Mouse (Mus musculus): ENCODE data around the gene Spns3.
A peak's percentile ranks its signal among the peaks of the same experiment; 100 is the strongest.

Gene Spns3

DNA sequence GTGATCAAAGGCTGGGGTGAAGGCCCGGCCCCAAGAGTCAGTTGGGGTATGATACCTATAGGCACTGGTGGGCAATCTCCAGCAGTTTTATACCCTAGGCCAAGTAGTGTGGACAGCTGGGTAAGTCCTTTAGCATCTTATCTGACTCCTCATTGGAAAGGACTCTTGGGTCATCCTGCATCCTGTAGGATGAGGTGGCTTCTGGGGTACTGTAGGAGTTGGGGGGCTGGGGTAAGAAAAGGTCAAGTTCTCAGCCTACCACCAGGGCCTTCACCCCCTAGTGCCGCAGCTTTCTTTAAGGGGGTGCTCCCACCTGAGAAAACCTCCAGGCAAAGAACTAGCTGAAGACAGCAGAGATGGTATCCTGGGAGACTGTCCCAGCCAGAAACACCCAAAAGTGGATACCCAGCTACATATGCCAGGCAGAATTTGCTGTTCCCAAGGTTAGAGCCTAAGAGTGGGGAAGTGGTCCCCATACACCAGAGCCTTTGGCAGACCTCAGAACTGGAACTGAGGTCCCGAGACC is 98.1 kb downstream of the Spns3 start:
- no peak for DNase-seq (ENCODE audit: low read depth)

GRCm38 (mm10) chr11:72447475-72447874 is 102.8 kb downstream of the Spns3 start:
- DNase-seq (ENCODE audit: low read depth) = peak; percentile 61

DNA sequence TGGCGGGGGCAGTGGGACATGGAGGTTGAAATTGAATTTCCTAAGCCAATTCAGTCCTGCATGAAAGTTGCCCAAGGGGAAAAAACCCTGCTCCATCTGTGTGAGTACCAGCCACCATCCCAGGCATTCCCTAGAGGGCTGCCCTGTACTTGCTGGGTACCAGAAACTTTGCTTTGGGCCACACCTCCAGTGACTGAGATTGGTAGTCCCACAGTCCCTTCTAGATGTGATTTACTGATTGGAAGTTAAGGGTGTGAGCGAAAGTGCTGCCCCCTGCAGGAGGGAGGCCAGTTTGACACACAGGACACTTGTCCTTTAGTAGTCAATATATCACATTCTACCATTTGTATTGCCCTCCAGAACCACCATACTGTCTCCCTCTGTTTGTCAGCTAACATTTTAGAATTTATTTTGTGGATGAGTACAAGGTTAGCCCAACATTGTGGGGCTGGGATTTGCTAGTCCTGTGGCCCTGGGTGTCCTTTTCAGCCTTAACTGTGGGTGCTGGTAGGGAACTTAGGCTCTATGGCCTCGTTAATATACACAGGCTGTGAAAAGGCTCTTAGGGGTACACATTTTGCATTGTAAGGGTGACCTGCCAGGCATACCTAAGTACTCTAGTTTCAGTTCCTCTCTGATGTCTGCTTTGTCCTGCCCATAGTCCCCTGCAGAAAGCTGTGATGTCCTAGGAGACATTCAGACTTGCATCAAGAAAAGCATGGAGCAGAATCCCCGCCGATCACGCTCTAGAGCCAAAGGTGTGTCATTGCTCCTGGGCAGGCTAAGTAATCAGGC is 103.8 kb downstream of the Spns3 start:
- peak; percentile 81 for DNase-seq (ENCODE audit: low read depth)
